29 mouse cellular contexts compared by ENCODE assay signal in genomic region chr19:21587593-21587992, GRCm38 (mm10).
"Had no signal": no experiment of that assay in that cellular context is flagged by ENCODE, and none has a peak within 500 bp of the region (broad histone marks: within the 10 kb centered on the region; RNA-seq: fewer than 3 reads in every experiment).

No protein-coding gene starts in this region.

- H3K9me3 ChIP-seq: limb, embryonic 10.5 days; limb, embryonic 12.5 days; limb, embryonic 13.5 days; limb, embryonic 15.5 days; liver, embryonic 13.5 days; liver, embryonic 15.5 days; lung, embryonic 15.5 days; midbrain, embryonic 10.5 days; midbrain, embryonic 12.5 days; midbrain, embryonic 13.5 days; midbrain, embryonic 15.5 days had no signal

- ATAC-seq: liver, postnatal 0 days; lung, postnatal 0 days; midbrain, embryonic 13.5 days; midbrain, embryonic 15.5 days; midbrain, embryonic 16.5 days had no signal

- H3K9ac ChIP-seq: limb, embryonic 12.5 days; limb, embryonic 13.5 days; limb, embryonic 15.5 days; liver, embryonic 13.5 days; liver, embryonic 14.5 days; liver, embryonic 15.5 days; liver, postnatal 0 days; lung, embryonic 14.5 days; lung, embryonic 15.5 days; midbrain, embryonic 12.5 days; midbrain, embryonic 13.5 days; midbrain, embryonic 15.5 days had no signal

- H3K4me3 ChIP-seq: left cerebral cortex, adult 2 months; limb, embryonic 10.5 days; limb, embryonic 12.5 days; limb, embryonic 13.5 days; limb, embryonic 15.5 days; liver, embryonic 13.5 days; liver, embryonic 15.5 days; lung, embryonic 15.5 days; megakaryocyte, embryonic 14.5 days; midbrain, embryonic 10.5 days; midbrain, embryonic 12.5 days; midbrain, embryonic 13.5 days; midbrain, embryonic 15.5 days had no signal

- H3K4me1 ChIP-seq: limb, embryonic 10.5 days; limb, embryonic 12.5 days; limb, embryonic 13.5 days; limb, embryonic 15.5 days; liver, embryonic 13.5 days; liver, embryonic 15.5 days; lung, embryonic 15.5 days; midbrain, embryonic 12.5 days; midbrain, embryonic 13.5 days; midbrain, embryonic 15.5 days had no signal

- H3K27ac ChIP-seq: left cerebral cortex, adult 2 months; limb, embryonic 10.5 days; limb, embryonic 12.5 days; limb, embryonic 13.5 days; limb, embryonic 15.5 days; liver, embryonic 13.5 days; liver, embryonic 14.5 days; liver, embryonic 15.5 days; lung, embryonic 15.5 days; macrophage; midbrain, embryonic 10.5 days; midbrain, embryonic 12.5 days; midbrain, embryonic 13.5 days; midbrain, embryonic 15.5 days had no signal

- H3K27me3 ChIP-seq: limb, embryonic 12.5 days; limb, embryonic 13.5 days; limb, embryonic 15.5 days; liver, embryonic 13.5 days; liver, embryonic 15.5 days; lung, embryonic 15.5 days; megakaryocyte, embryonic 14.5 days; midbrain, embryonic 12.5 days; midbrain, embryonic 13.5 days; midbrain, embryonic 15.5 days had no signal

- H3K36me3 ChIP-seq: limb, embryonic 10.5 days; limb, embryonic 12.5 days; liver, embryonic 13.5 days; liver, embryonic 15.5 days; lung, embryonic 15.5 days; midbrain, embryonic 15.5 days had no signal

- DNase-seq: left cerebral cortex, postnatal 4 days; liver; liver, embryonic 13.5 days; liver, postnatal 0 days; lung, adult 2 months; lung, embryonic 14.5 days; lung, postnatal 10 days; lung, postnatal 14 days; lung, postnatal 36 days; lung, postnatal 4 days; midbrain, embryonic 14.5 days had no signal

- H3K4me2 ChIP-seq: limb, embryonic 12.5 days; limb, embryonic 13.5 days; limb, embryonic 15.5 days; liver, embryonic 11.5 days; liver, embryonic 13.5 days; liver, embryonic 15.5 days; lung, embryonic 14.5 days; lung, embryonic 15.5 days; midbrain, embryonic 11.5 days; midbrain, embryonic 12.5 days; midbrain, embryonic 13.5 days; midbrain, embryonic 15.5 days had no signal
